Mouse (Mus musculus): ENCODE measurements at regions not wholly inside any gene's neighbourhood (a gene's known extent, or its start where the extent isn't known, plus 50 kb on each side); places are given as distances from the start of the nearest gene placed in this dataset.

DNA sequence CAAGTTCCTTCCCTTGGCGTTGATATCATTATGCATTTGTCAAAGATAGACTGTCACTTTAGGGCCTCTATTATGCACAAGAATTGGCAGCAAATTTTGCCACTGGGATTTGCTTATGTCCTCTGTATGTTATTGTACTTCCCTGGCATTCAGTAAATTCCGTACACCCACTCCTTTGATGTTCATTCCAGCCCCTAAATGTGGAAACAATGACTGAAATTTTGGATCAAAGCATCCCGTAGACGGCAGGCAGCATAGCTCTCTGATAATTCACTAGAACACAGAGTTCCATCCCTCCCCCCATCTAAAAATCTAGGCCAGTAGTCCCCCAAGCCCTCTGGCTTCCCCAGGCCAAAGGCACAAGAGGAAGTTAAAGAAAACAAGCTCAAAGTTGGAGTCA lies 347.9 kb upstream of the Hnrnpa3 start:
- H3K9me3 ChIP-seq (replicated peaks; ENCODE audit: insufficient read depth, low read length): no peaks in the 10 kb centered on the region
- no peak for DNase-seq (ENCODE audit: low read depth, low spot score)
- no peaks in the 10 kb centered on the region for H3K4me1 ChIP-seq (ENCODE audit: control insufficient read depth in 1 of 2, insufficient read depth in 2 of 2, low read length in 2 of 2)
- no peak for TF ChIP-seq MXI1 (IDR thresholded peaks at IDR 0.05; ENCODE audit: low read depth, low read length)
- no peak for TF ChIP-seq ETS1 (IDR thresholded peaks at IDR 0.05; ENCODE audit: low read depth, low read length)
- TF ChIP-seq CTCF (IDR thresholded peaks at IDR 0.05 in 2 of 3, conservative IDR thresholded peaks at IDR 0.05 in 1 of 3; ENCODE audit: control insufficient read depth in 1 of 3, insufficient read depth in 1 of 3, low read depth in 2 of 3, low read length in 3 of 3, poor library complexity in 1 of 3, severe bottlenecking in 1 of 3): no peak
- no peak for TF ChIP-seq NELFE (IDR thresholded peaks at IDR 0.05; ENCODE audit: low read depth, low read length)
- TF ChIP-seq MEF2A (IDR thresholded peaks at IDR 0.05; ENCODE audit: extremely low read depth, insufficient replicate concordance, low read depth, low read length, poor library complexity, severe bottlenecking): no peak
- no peak for TF ChIP-seq CHD2 (IDR thresholded peaks at IDR 0.05; ENCODE audit: low read length)
- no peak for TF ChIP-seq TAL1 (IDR thresholded peaks at IDR 0.05; ENCODE audit: low read length)
- no peak for TF ChIP-seq MAFK (IDR thresholded peaks at IDR 0.05; ENCODE audit: borderline replicate concordance, low read depth, low read length)
- TF ChIP-seq NRF1 (IDR thresholded peaks at IDR 0.05; ENCODE audit: insufficient read depth, low read depth, low read length, poor library complexity, severe bottlenecking): no peak
- no peak for TF ChIP-seq BHLHE40 (IDR thresholded peaks at IDR 0.05; ENCODE audit: borderline replicate concordance, low read depth, low read length)
- no peak for TF ChIP-seq CHD1 (IDR thresholded peaks at IDR 0.05; ENCODE audit: low read depth, low read length)
- no peak for TF ChIP-seq UBTF (IDR thresholded peaks at IDR 0.05; ENCODE audit: borderline replicate concordance, insufficient read depth, low read depth, low read length)
- no peak for TF ChIP-seq TBP (IDR thresholded peaks at IDR 0.05; ENCODE audit: low read depth, low read length)
- H3K9ac ChIP-seq (ENCODE audit: control insufficient read depth, low read depth, low read length, poor library complexity, severe bottlenecking): no peak overlapping the region
- no peak overlapping the region for H3K4me3 ChIP-seq (ENCODE audit: control insufficient read depth in 1 of 2, insufficient read depth in 1 of 2, low read depth in 2 of 2, low read length in 2 of 2)
- H3K27me3 ChIP-seq (ENCODE audit: control insufficient read depth in 1 of 2, insufficient read depth in 2 of 2, low read length in 2 of 2): peaks cover 5 to 8% of the 10 kb centered on the region in 2 experiments
- H3K79me2 ChIP-seq (ENCODE audit: control insufficient read depth, insufficient read depth, low read length, poor library complexity): no peaks in the 10 kb centered on the region
- no peak overlapping the region for H3K27ac ChIP-seq (ENCODE audit: control insufficient read depth, low read depth, low read length)
- H3K36me3 ChIP-seq (ENCODE audit: control insufficient read depth in 1 of 2, insufficient read depth in 2 of 2, low read length in 2 of 2): no peaks in the 10 kb centered on the region

DNA sequence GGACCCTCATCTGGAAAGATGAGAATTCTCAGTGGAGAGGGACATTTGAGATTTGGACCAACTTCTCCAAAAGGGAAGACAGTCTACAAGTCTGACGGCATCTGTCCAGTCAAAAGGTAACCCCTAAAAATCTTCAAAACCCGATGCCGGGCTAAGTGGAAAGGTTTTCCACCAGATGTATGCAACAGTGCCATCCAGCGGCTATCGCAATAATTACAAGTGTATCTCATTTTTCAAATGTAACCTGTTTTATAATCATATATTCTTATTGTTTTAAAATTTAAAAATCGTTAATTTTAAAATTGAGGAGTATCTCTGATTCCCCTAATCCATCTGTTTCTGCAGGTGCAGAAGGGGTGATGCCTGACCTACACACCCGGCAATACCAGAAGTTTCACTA lies 346.8 kb upstream of the Hnrnpa3 start:
- Histone ChIP-seq H3K27me3 (ENCODE audit: control insufficient read depth in 1 of 2, insufficient read depth in 2 of 2, low read length in 2 of 2) (peaks cover 3 to 5% of the 10 kb centered on the region in 2 experiments), H3K27ac (ENCODE audit: control insufficient read depth, low read depth, low read length) (no peak overlapping the region), H3K9ac (ENCODE audit: control insufficient read depth, low read depth, low read length, poor library complexity, severe bottlenecking) (no peak overlapping the region), H3K36me3 (ENCODE audit: control insufficient read depth in 1 of 2, insufficient read depth in 2 of 2, low read length in 2 of 2) (no peaks in the 10 kb centered on the region), H3K9me3 (replicated peaks; ENCODE audit: insufficient read depth, low read length) (no peaks in the 10 kb centered on the region), H3K79me2 (ENCODE audit: control insufficient read depth, insufficient read depth, low read length, poor library complexity) (no peaks in the 10 kb centered on the region), H3K4me3 (ENCODE audit: control insufficient read depth in 1 of 2, insufficient read depth in 1 of 2, low read depth in 2 of 2, low read length in 2 of 2) (no peak overlapping the region), H3K4me1 (ENCODE audit: control insufficient read depth in 1 of 2, insufficient read depth in 2 of 2, low read length in 2 of 2) (no peaks in the 10 kb centered on the region)
- peak; percentile 54 for DNase-seq (ENCODE audit: low read depth, low spot score)
- TF ChIP-seq HCFC1 (IDR thresholded peaks at IDR 0.05; ENCODE audit: low read depth, low read length): no peak
- no peak for TF ChIP-seq E2F4 (IDR thresholded peaks at IDR 0.05; ENCODE audit: borderline replicate concordance, low read depth, low read length)
- TF ChIP-seq ELF1 (IDR thresholded peaks at IDR 0.05; ENCODE audit: low read depth, low read length): no peak
- TF ChIP-seq NRF1 (IDR thresholded peaks at IDR 0.05; ENCODE audit: insufficient read depth, low read depth, low read length, poor library complexity, severe bottlenecking): no peak
- TF ChIP-seq RAD21 (IDR thresholded peaks at IDR 0.05; ENCODE audit: low read depth, low read length): peak; percentile 78
- TF ChIP-seq USF2 (IDR thresholded peaks at IDR 0.05; ENCODE audit: borderline replicate concordance in 1 of 2, insufficient read depth in 1 of 2, low read depth in 1 of 2, low read length in 2 of 2): no peak
- no peak for TF ChIP-seq ZMIZ1 (IDR thresholded peaks at IDR 0.05; ENCODE audit: low read depth, low read length)
- no peak; the same call in 1 of the 2 replicates for TF ChIP-seq ZC3H11A (IDR thresholded peaks at IDR 0.05; ENCODE audit: low read depth, low read length)
- peak; percentile 54 to 71 (median 57) for TF ChIP-seq CTCF (IDR thresholded peaks at IDR 0.05 in 2 of 3, conservative IDR thresholded peaks at IDR 0.05 in 1 of 3; ENCODE audit: control insufficient read depth in 1 of 3, insufficient read depth in 1 of 3, low read depth in 2 of 3, low read length in 3 of 3, poor library complexity in 1 of 3, severe bottlenecking in 1 of 3)
- TF ChIP-seq ETS1 (IDR thresholded peaks at IDR 0.05; ENCODE audit: low read depth, low read length): no peak
- TF ChIP-seq SMC3 (IDR thresholded peaks at IDR 0.05; ENCODE audit: low read depth, low read length): peak; percentile 72
- TF ChIP-seq UBTF (IDR thresholded peaks at IDR 0.05; ENCODE audit: borderline replicate concordance, insufficient read depth, low read depth, low read length): no peak
- no peak for TF ChIP-seq JUND (IDR thresholded peaks at IDR 0.05; ENCODE audit: low read depth, low read length)

All from MEL (cell line).